Mouse (Mus musculus) liver, embryonic 12.5 days (tissue): Measurements from ENCODE around the gene Syt17. TPM values are rescaled to one million over a fixed set of nuclear protein-coding genes. Genes with fewer than 3 reads are reported as not detected.

Experiments
- ATAC-seq: fragments of 200-750 bp; cut with Nextera tagmentation; 2 replicates; pipeline ENCODE4 v1.8.0; 2017; ENCODE audit warnings: moderate number of reproducible peaks, mild to moderate bottlenecking, moderate library complexity
- H3K27ac ChIP-seq: fragments of 300-500 bp; sonication (generic); 2 replicates; pipeline ENCODE4 v1.5.1; 2016; ENCODE audit warnings: mild to moderate bottlenecking
- H3K27me3 ChIP-seq: fragments of 300-500 bp; sonication (generic); replicated peaks from 2 replicates; pipeline ENCODE4 v1.6.1; 2016; ENCODE audit warnings: mild to moderate bottlenecking, moderate library complexity
- H3K36me3 ChIP-seq: fragments of 300-500 bp; sonication (generic); 2 replicates; pipeline ENCODE4 v1.6.1; 2016; ENCODE audit warnings: mild to moderate bottlenecking, moderate library complexity
- H3K4me1 ChIP-seq: fragments of 300-500 bp; sonication (generic); 2 replicates; pipeline ENCODE4 v1.6.1; 2016
- H3K4me2 ChIP-seq: fragments of 300-500 bp; sonication (generic); 2 replicates; pipeline ENCODE4 v1.6.1; 2016; ENCODE audit warnings: mild to moderate bottlenecking, moderate library complexity
- H3K4me3 ChIP-seq: fragments of 300-500 bp; sonication (generic); 2 replicates; pipeline ENCODE4 v1.5.1; 2016; ENCODE audit warnings: mild to moderate bottlenecking, moderate library complexity
- H3K9ac ChIP-seq: fragments of 300-500 bp; sonication (generic); 2 replicates; pipeline ENCODE4 v1.6.1; 2016; ENCODE audit warnings: mild to moderate bottlenecking, moderate library complexity
- H3K9me3 ChIP-seq: fragments of 300-500 bp; sonication (generic); replicated peaks from 2 replicates; pipeline ENCODE4 v1.6.1; 2016; ENCODE audit warnings: mild to moderate bottlenecking, moderate library complexity
- WGBS: fragments of 180-500 bp; shearing (Covaris S2); methylation state at CpG from one replicate; pipeline ENCODE4 v1.1.7; 2016; ENCODE audit not compliant: insufficient replicate concordance; 5-methylcytosine and 5-hydroxymethylcytosine counted together
- polyA plus RNA-seq: library from polyadenylated mRNA; unstranded; fragments of >200 nt; fragmentation: Nextera tagmentation; extraction: Ambion mirVana; gene quantifications from 2 replicates; pipeline ENCODE4 v1.2.1, GENCODE M21; 2016

Syt17 gene
- polyA plus RNA-seq, 1 experiment from 2014 or later: 0.45 TPM

DNA sequence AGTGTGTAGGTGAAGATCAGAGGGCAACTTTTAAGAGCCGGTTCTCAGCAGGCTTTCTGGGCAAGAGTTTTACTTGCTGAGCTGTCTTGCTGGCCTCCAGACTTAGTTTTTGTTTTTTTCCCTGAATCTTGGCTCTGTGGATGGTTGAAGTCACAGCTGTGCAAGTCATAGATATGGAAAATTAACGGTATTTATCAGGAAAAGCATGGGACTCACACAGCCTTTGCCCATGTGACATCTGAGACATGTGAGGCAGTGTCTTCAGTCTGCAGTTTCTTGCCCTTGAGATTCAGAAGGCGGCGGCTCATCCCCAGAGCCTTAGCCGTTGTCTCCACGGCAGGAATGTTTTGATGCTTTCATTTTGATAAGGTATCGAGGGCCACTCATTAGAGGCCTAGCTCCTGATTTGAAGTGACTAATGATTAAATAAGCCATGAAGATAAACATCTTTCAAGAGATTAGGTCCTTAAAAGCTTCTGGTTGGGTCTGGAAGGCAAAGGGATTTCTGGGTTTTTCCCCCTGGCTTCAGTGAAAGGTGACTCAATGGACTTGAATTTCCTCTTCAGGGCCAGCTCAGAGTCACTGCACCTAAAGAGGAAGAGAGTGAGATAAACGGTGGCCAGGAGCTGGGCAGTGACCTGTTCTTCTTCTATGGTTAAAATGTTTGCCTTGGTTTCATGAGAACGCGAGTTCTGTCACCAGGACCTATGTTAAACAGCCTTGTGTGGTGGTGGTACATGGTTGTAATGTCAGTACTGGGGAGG, 33.2 kb upstream of the Syt17 start:
- Histone ChIP-seq H3K4me2 (no peak overlapping the region), H3K36me3 (no peaks in the 10 kb centered on the region), H3K27me3 (no peaks in the 10 kb centered on the region), H3K4me3 (no peak overlapping the region), H3K27ac (no peak overlapping the region), H3K9me3 (no peaks in the 10 kb centered on the region), H3K4me1 (no peaks in the 10 kb centered on the region), H3K9ac (no peak overlapping the region)
- 52% methylated on average over 10 of the region's 10 CpGs for WGBS
- ATAC-seq: no peak

DNA sequence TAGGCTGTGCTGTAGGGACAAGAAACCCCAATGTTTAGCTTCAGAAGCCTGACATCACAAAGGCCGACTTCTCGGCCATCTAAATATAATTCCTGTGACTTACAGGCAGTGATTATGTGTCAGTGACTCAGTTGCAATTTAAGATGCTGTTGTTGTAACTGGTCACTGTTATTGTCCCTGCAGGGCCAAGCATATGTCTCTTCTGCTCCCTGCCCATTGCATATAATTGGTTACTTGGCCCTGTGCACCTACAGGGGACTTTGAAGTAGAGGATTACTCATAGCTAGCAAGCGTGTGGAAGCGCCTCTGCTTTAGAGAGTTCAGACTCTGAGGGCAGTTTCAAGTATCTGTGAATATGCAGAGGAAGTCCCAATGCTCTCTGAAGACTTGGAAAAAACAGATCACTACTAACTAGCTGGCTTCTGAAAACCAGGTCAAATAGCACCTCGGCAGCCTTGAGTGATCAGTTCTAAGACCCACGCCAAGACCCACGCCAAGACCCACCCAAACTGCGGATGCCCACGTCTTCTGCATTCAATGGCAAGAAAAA, 32.2 kb upstream of the Syt17 start:
- Histone ChIP-seq H3K36me3 (no peaks in the 10 kb centered on the region), H3K9ac (no peak overlapping the region), H3K27me3 (no peaks in the 10 kb centered on the region), H3K27ac (no peak overlapping the region), H3K4me2 (no peak overlapping the region), H3K9me3 (no peaks in the 10 kb centered on the region), H3K4me1 (no peaks in the 10 kb centered on the region), H3K4me3 (no peak overlapping the region)
- WGBS: 82% methylated on average over 9 of the region's 9 CpGs
- no peak for ATAC-seq

DNA sequence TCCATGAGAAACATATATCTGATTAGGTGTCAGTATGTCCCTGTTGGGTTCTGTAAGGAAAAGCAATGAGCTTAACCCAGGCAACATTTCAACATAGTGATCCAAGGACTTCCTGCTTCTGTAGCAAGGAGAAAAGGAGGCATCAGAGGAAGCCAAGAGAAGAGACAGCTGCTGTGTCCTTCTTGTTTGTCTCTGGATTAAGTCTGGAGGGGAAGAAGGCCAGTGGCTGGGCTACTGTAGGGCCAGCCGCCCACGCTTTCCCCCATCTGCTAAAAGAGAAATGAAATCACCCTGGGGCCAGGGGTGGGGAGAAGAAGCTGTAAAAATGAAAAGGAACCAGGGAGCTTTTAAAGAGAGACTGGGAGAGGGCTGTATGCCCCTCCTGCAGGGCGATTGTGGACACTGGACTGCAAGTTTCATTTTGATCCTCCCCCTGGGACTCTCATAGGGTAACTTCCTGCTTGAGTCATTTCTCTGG, 30.9 kb upstream of the Syt17 start:
- Histone ChIP-seq H3K36me3 (no peaks in the 10 kb centered on the region), H3K27me3 (no peaks in the 10 kb centered on the region), H3K27ac (no peak overlapping the region), H3K4me3 (no peak overlapping the region), H3K4me1 (no peaks in the 10 kb centered on the region), H3K9ac (no peak overlapping the region), H3K9me3 (no peaks in the 10 kb centered on the region), H3K4me2 (no peak overlapping the region)
- no peak for ATAC-seq
- 49% methylated on average over 3 of the region's 3 CpGs for WGBS

DNA sequence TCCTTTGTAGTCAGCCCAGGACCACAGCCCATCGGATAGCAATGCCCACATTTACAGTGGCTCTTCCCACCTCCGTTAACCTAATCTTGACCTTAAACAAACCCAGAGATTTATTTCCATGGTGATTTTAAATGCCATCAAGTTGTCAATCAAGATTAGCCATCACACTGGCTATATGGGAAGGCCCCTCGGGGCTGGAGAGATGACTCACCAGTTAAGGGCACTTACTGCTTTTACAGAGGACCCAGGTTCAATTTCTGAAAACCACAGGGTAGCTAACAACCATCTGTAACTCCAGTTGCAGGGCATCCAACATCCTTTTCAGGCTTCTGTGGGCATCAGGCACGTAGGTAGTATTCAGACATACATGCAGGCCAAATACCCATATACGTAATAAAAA, 28.4 kb upstream of the Syt17 start:
- no peaks in the 10 kb centered on the region for H3K27me3 ChIP-seq
- H3K9ac ChIP-seq: no peak overlapping the region
- H3K9me3 ChIP-seq: no peaks in the 10 kb centered on the region
- H3K4me2 ChIP-seq: no peak overlapping the region
- 68% methylated on average over 5 of the region's 5 CpGs for whole genome bisulfite sequencing
- H3K36me3 ChIP-seq: no peaks in the 10 kb centered on the region
- no peaks in the 10 kb centered on the region for H3K4me1 ChIP-seq
- H3K4me3 ChIP-seq: no peak overlapping the region
- H3K27ac ChIP-seq: no peak overlapping the region
- no peak for ATAC-seq

GRCm38 (mm10) chr7:118475008-118475705, 27.1 kb upstream of the Syt17 start:
- no peak for ATAC-seq
- WGBS: 66% methylated on average over 7 of the region's 7 CpGs

GRCm38 (mm10) chr7:118472886-118473285, 24.9 kb upstream of the Syt17 start:
- H3K27ac ChIP-seq: no peak overlapping the region
- H3K4me2 ChIP-seq: no peak overlapping the region
- no peak for ATAC-seq
- no peaks in the 10 kb centered on the region for H3K36me3 ChIP-seq
- no peak overlapping the region for H3K9ac ChIP-seq
- peaks cover 9% of the 10 kb centered on the region; the same call in 1 of the 2 replicates for H3K4me1 ChIP-seq
- H3K9me3 ChIP-seq: no peaks in the 10 kb centered on the region
- H3K4me3 ChIP-seq: no peak overlapping the region
- H3K27me3 ChIP-seq: no peaks in the 10 kb centered on the region
- WGBS: 85% methylated on average over 1 of the region's 1 CpGs

More at GRCm38 (mm10) chr7:118475008-118475705, 27.1 kb upstream of the Syt17 start:
- no peak overlapping the region for H3K4me3 ChIP-seq
- H3K27ac ChIP-seq: no peak overlapping the region
- H3K27me3 ChIP-seq: no peaks in the 10 kb centered on the region
- no peaks in the 10 kb centered on the region for H3K9me3 ChIP-seq
- no peaks in the 10 kb centered on the region for H3K36me3 ChIP-seq
- H3K4me1 ChIP-seq: peaks cover 8% of the 10 kb centered on the region; the same call in 1 of the 2 replicates
- H3K4me2 ChIP-seq: no peak overlapping the region
- no peak overlapping the region for H3K9ac ChIP-seq

GRCm38 (mm10) chr7:118468060-118468459, 20.0 kb upstream of the Syt17 start:
- 86% methylated on average over 3 of the region's 3 CpGs for WGBS
- ATAC-seq: no peak

GRCm38 (mm10) chr7:118464432-118464831, 16.4 kb upstream of the Syt17 start:
- Histone ChIP-seq H3K4me3 (no peak overlapping the region), H3K4me1 (peaks cover 5% of the 10 kb centered on the region; the same call in 1 of the 2 replicates), H3K36me3 (no peaks in the 10 kb centered on the region), H3K4me2 (no peak overlapping the region), H3K9ac (no peak overlapping the region), H3K9me3 (no peaks in the 10 kb centered on the region), H3K27ac (no peak overlapping the region), H3K27me3 (no peaks in the 10 kb centered on the region)
- ATAC-seq: no peak
- 35% methylated on average over 4 of the region's 4 CpGs for WGBS

More at GRCm38 (mm10) chr7:118468060-118468459, 20.0 kb upstream of the Syt17 start:
- no peak overlapping the region for H3K4me2 ChIP-seq
- no peaks in the 10 kb centered on the region for H3K9me3 ChIP-seq
- peaks cover 9% of the 10 kb centered on the region; the same call in 1 of the 2 replicates for H3K4me1 ChIP-seq
- H3K4me3 ChIP-seq: no peak overlapping the region
- no peak overlapping the region for H3K27ac ChIP-seq
- no peak overlapping the region for H3K9ac ChIP-seq
- H3K36me3 ChIP-seq: no peaks in the 10 kb centered on the region
- no peaks in the 10 kb centered on the region for H3K27me3 ChIP-seq

- 44% methylated on average over 11 of the region's 11 CpGs for WGBS
- no peaks in the 10 kb centered on the region for H3K36me3 ChIP-seq
- peaks cover 5% of the 10 kb centered on the region; the same call in 1 of the 2 replicates for H3K4me1 ChIP-seq
- no peak overlapping the region for H3K4me3 ChIP-seq
- H3K9ac ChIP-seq: no peak overlapping the region
- no peaks in the 10 kb centered on the region for H3K9me3 ChIP-seq
- H3K4me2 ChIP-seq: no peak overlapping the region
- ATAC-seq: no peak
- H3K27me3 ChIP-seq: no peaks in the 10 kb centered on the region
- H3K27ac ChIP-seq: no peak overlapping the region
Measured at GRCm38 (mm10) chr7:118462818-118463762, 15.1 kb upstream of the Syt17 start.

DNA sequence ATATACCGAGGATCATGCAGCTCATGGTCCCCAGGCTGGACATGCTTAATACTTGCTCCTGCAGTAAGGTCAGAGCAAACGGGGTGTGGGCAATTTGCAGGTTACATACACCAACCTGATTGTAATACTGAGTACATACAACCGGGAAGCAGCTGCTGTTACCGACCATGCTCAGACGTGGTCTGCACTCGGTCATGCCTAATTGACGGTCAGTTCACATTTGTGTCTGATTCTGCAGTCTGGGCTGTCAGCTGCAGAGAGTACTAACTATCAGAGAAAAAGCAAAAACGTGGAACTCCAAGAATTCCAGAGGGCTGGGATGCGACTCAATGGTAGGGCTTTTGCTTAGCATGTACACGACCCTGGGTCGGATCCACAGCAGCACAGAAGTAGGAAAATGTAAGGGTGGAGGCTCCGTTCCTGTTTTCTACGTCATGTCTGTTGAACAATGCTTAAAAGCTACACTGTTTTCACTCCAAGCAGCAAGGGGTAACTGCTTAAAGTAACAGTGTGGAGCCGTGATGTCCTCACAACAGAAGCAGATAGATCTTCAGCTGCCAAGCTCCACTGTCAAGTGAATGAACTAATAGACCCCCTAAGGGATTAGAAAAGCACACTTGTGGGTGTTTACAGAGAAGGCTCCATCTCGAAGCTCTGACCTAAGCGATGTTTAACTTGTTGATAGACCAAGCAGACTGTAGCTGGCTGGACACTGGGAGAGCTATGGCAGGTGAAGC, 13.5 kb upstream of the Syt17 start:
- Histone ChIP-seq H3K27me3 (no peaks in the 10 kb centered on the region), H3K4me1 (peaks cover 5% of the 10 kb centered on the region; the same call in 1 of the 2 replicates), H3K9me3 (no peaks in the 10 kb centered on the region), H3K9ac (no peak overlapping the region), H3K4me3 (no peak overlapping the region), H3K36me3 (no peaks in the 10 kb centered on the region), H3K4me2 (no peak overlapping the region), H3K27ac (no peak overlapping the region)
- no peak for ATAC-seq
- 55% methylated on average over 16 of the region's 16 CpGs for WGBS

DNA sequence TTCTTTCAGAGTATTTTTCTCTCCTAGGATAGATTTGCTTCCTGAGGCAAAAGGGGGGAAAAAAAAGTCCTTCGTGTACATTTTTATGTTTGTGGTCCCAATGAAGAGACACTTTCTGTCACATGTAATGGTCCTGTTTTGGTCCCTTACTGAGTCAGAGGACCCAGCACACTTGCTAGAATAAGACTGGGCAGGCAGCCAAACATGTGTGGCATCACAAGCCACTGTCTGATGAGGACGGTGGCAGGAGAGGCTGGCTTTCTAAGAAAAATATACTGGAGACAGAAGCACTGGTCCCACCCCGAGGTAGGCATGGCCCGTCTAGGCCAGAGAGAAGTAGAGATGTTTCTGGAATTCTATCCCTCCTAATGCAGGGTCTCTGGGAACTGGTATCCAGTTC, 5.7 kb upstream of the Syt17 start:
- H3K4me1 ChIP-seq: no peaks in the 10 kb centered on the region
- no peak overlapping the region for H3K4me3 ChIP-seq
- 53% methylated on average over 4 of the region's 4 CpGs for WGBS
- H3K9me3 ChIP-seq: no peaks in the 10 kb centered on the region
- H3K4me2 ChIP-seq: no peak overlapping the region
- no peak overlapping the region for H3K9ac ChIP-seq
- H3K36me3 ChIP-seq: no peaks in the 10 kb centered on the region
- peaks cover 10% of the 10 kb centered on the region for H3K27me3 ChIP-seq
- no peak overlapping the region for H3K27ac ChIP-seq
- no peak for ATAC-seq
